Mouse (Mus musculus) limb, embryonic 11.5 days (tissue): ENCODE measurements around the gene Akr1d1. TPM values are rescaled to one million over a fixed set of nuclear protein-coding genes. Genes with fewer than 3 reads are reported as not detected.
A peak's percentile ranks its signal among the peaks of the same experiment; 100 is the strongest.

ENCODE experiments used
- ATAC-seq: fragments of 200-750 bp; cut with Nextera tagmentation; 2 replicates; pipeline ENCODE4 v1.8.0; 2017; ENCODE audit warnings: low read depth; ENCODE audit not compliant: insufficient number of reproducible peaks, low FRiP score, low TSS enrichment
- DNase-seq: peaks from one replicate; pipeline ENCODE4 v3.0.0-alpha.2; 2015; ENCODE audit warnings: low spot score
- H3K27ac ChIP-seq: fragments of 300-500 bp; sonication (generic); replicated peaks from 2 replicates; pipeline ENCODE4 v1.5.1; 2014; ENCODE audit warnings: low read depth, mild to moderate bottlenecking, low read length
- H3K27me3 ChIP-seq: fragments of 300-500 bp; sonication (generic); 2 replicates; pipeline ENCODE4 v1.6.1; 2014; ENCODE audit warnings: mild to moderate bottlenecking, low read length, mixed read lengths; ENCODE audit not compliant: control insufficient read depth, insufficient read depth
- H3K36me3 ChIP-seq: fragments of 300-500 bp; sonication (generic); 2 replicates; pipeline ENCODE4 v1.6.1; 2014; ENCODE audit warnings: mild to moderate bottlenecking, low read length, moderate library complexity, mixed read lengths; ENCODE audit not compliant: control insufficient read depth, insufficient read depth
- H3K4me1 ChIP-seq: fragments of 300-500 bp; sonication (generic); 2 replicates; pipeline ENCODE4 v1.6.1; 2014; ENCODE audit warnings: low read length, mixed read lengths; ENCODE audit not compliant: control insufficient read depth, insufficient read depth
- H3K4me2 ChIP-seq: fragments of 300-500 bp; sonication (generic); 2 replicates; pipeline ENCODE4 v1.6.1; 2014; ENCODE audit warnings: low read depth, mild to moderate bottlenecking, moderate library complexity; ENCODE audit not compliant: severe bottlenecking
- H3K4me3 ChIP-seq: fragments of 300-500 bp; sonication (generic); 2 replicates; pipeline ENCODE4 v1.5.1; 2014; ENCODE audit warnings: low read depth, low read length
- H3K9ac ChIP-seq: fragments of 300-500 bp; sonication (generic); 2 replicates; pipeline ENCODE4 v1.6.1; 2014; ENCODE audit warnings: mild to moderate bottlenecking, low read length
- H3K9me3 ChIP-seq: fragments of 300-500 bp; sonication (generic); 2 replicates; pipeline ENCODE4 v1.6.1; 2016; ENCODE audit warnings: low read length; ENCODE audit not compliant: control insufficient read depth
- WGBS: fragments of 180-500 bp; shearing (Covaris S2); extraction: QIAGEN DNeasy Blood & Tissue Kit; methylation state at CpG from one replicate; pipeline ENCODE4 v1.1.7; 2014; 5-methylcytosine and 5-hydroxymethylcytosine counted together
- polyA plus RNA-seq: library from polyadenylated mRNA; unstranded; fragments of >200 nt; fragmentation: Nextera tagmentation; extraction: Ambion mirVana; gene quantifications from 2 replicates; pipeline ENCODE4 v1.2.1, GENCODE M21; 2014

Akr1d1 gene
- polyA plus RNA-seq, 1 experiment from 2014 or later, result not detected

DNA sequence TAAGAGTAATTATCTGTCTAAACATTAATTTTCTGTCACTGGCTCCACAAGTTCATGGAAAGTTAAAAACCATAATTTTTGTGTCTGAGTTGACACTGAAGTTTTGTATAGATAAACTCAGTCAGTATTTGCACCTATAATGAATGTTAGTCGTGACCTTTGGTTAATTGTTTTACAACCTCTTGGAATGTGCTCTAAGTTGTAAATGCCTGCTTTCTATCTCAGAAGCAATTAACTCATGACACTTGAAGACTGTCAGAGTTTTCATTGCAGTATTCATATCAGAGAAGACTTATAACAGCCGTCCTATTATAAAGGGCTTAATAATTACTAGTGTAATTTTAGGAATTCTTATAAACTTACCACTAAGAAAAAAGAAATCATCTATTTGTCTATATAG is 43.0 kb downstream of the Akr1d1 start:
- ATAC-seq, result no peak

DNA sequence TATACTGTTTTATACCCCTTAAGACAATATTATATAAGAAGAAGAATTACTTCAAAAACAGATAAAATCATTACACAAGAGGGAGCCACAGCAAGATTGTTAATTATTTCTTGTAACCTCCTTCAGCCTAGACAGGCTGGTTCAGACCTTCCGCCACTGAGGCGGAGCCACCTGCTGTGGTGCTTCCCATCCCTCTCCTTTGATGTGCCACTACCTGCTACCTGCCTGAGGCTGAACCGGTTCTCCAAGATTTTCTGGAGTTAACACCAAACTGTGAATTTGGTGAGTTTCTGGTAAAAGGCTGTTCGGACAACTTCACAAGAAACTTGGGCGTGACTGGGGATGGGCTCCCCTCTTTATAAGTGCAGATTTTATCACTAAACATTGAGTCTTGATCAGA is 50.5 kb downstream of the Akr1d1 start:
- ATAC-seq (no peak), DNase-seq (no peak)
- Histone ChIP-seq H3K4me2 (no peak overlapping the region), H3K9me3 (no peaks in the 10 kb centered on the region), H3K4me1 (no peaks in the 10 kb centered on the region), H3K27ac (no peak overlapping the region), H3K4me3 (no peak overlapping the region), H3K27me3 (no peaks in the 10 kb centered on the region), H3K36me3 (no peaks in the 10 kb centered on the region), H3K9ac (no peak overlapping the region)
- 55% methylated on average over 5 of the region's 5 CpGs for WGBS

More for the DNA sequence above, 43.0 kb downstream of the Akr1d1 start:
- H3K27me3 ChIP-seq, result no peaks in the 10 kb centered on the region
- H3K4me2 ChIP-seq, result no peak overlapping the region
- WGBS, result 11% methylated on average over 2 of the region's 2 CpGs
- no peaks in the 10 kb centered on the region for H3K36me3 ChIP-seq
- no peaks in the 10 kb centered on the region for H3K9me3 ChIP-seq
- no peaks in the 10 kb centered on the region for H3K4me1 ChIP-seq
- H3K4me3 ChIP-seq, result no peak overlapping the region
- DNase-seq, result no peak
- no peak overlapping the region for H3K27ac ChIP-seq
- no peak overlapping the region for H3K9ac ChIP-seq

DNA sequence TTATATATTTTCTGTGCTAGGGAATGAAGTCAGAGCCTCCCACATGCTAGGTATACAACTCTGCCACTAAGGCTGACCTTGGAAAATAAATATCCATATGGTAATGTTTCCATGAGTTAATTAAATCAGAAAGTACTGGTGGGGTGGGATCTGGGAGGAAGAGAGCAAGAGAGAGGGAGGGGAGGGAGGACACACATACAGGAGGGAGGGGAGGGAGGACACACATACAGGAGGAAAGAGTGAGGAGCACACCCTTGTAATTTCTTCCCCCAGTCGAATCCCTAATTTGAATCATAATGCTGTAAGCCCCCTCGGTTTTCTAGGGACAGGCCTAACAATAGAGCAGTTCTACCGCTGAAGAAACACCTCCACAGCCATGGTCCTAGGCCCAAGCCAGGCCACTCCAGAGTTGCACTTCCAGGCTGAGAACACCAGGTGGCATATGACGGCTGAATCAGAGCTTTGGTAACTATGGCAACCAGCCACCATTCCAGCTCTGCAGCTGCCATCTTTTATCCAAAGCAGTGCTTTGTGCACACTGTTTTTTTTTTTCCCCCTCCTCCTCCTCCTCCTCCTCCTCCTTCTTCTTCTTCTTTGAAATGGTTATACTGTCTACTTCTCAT is 59.5 kb downstream of the Akr1d1 start:
- Histone ChIP-seq H3K27ac (no peak overlapping the region), H3K4me3 (no peak overlapping the region), H3K27me3 (no peaks in the 10 kb centered on the region), H3K9me3 (no peaks in the 10 kb centered on the region), H3K9ac (no peak overlapping the region), H3K4me1 (0 out of 2 replicates have a peak, but pooled peaks cover 3% of the 10 kb centered on the region), H3K36me3 (no peaks in the 10 kb centered on the region), H3K4me2 (no peak overlapping the region)
- WGBS, result 23% methylated on average over 4 of the region's 4 CpGs
- DNase-seq (peak; percentile 82), ATAC-seq (peak; percentile 68)

DNA sequence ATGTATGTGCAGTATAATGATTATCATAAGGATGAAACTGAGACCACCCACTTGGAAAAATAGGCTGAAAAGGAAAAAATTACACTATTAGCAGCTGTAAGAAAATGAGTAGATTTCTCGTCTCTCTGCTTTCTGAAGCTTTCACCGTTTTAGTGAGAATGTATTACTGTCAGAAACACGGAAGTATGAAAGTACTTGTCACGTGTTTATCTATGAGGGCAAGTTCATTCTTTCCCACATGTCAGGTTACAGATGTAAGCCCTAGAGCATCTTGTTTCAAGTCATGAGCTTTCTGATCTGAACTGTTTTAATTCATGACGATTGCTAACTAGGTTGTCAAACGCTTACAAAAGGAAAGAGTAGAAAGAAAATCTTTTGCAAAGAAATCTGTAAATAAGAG is 60.8 kb downstream of the Akr1d1 start:
- WGBS, result 88% methylated on average over 6 of the region's 6 CpGs
- no peaks in the 10 kb centered on the region for H3K9me3 ChIP-seq
- no peak for ATAC-seq
- H3K4me1 ChIP-seq, result 0 out of 2 replicates have a peak, but pooled peaks cover 3% of the 10 kb centered on the region
- H3K36me3 ChIP-seq, result no peaks in the 10 kb centered on the region
- H3K27ac ChIP-seq, result no peak overlapping the region
- no peak for DNase-seq
- no peak overlapping the region for H3K4me3 ChIP-seq
- H3K27me3 ChIP-seq, result no peaks in the 10 kb centered on the region
- H3K4me2 ChIP-seq, result no peak overlapping the region
- H3K9ac ChIP-seq, result no peak overlapping the region

DNA sequence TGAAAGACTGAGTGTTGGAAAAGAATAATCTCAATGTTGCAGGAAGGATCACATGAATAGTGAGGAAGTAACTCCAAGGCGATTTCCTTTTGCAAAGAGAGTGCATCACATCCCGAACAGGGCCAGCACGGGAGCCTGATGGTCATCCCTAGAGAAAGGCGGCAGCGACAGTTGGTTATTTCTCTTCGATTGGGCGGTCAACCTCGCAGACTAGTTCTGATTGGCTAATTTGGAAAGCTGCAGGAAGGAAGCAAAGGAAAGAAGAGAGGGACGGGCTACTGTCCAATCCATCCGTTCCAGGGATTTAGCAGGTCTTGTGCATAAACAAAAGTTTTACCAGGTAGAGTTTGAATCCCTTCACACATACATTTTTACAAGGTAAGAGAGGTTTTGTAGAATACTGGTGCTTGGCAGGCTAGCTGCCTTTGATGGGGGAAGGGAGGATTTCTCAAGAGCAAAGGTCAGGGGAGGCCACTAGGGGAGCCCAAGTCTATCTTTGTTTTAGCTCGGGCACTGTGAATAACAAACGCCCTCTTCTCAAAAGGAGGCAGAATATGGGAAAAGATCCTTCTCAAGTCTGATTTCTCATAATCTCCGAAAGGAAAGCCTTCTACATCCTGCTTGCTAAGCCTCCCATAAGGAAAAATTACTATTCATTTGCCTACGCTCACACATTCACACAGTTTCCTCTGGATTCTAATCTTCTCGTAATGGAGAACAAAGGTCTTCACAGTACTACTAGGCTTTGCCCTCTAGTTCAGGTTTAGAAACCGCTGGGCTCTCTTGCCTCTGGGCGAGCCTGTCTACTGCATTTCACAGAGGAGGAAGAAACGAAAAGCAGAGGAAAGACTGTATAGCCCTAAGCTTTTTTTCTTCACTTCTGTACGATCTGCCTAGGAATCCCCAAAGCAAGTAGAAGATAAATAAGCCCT is 62.4 kb downstream of the Akr1d1 start:
- no peak overlapping the region for H3K9ac ChIP-seq
- DNase-seq, result peak; percentile 61
- no peaks in the 10 kb centered on the region for H3K9me3 ChIP-seq
- H3K36me3 ChIP-seq, result no peaks in the 10 kb centered on the region
- ATAC-seq, result no peak
- no peak overlapping the region for H3K4me2 ChIP-seq
- H3K27me3 ChIP-seq, result no peaks in the 10 kb centered on the region
- H3K4me3 ChIP-seq, result no peak overlapping the region
- 0 out of 2 replicates have a peak, but pooled peaks cover 3% of the 10 kb centered on the region for H3K4me1 ChIP-seq
- WGBS, result 70% methylated on average over 19 of the region's 19 CpGs
- H3K27ac ChIP-seq, result no peak overlapping the region

DNA sequence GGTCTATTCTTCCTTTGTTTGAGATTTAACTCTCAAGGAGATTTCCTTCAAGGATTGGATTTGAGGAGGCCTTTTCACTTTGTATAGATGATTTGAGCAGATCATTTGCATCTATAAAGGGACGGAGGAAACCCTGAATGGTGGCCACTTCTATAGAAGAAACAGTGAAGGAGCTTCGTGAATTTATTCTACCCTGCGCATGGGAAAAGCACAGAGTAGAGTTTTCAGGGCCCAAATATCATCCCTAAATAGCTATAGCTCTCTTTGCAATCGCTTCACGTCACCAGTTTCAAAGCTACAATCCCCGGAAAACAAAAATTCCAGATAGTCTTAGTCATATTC is 63.0 kb downstream of the Akr1d1 start:
- Histone ChIP-seq H3K27ac (no peak overlapping the region), H3K9ac (no peak overlapping the region), H3K4me2 (no peak overlapping the region)

DNA sequence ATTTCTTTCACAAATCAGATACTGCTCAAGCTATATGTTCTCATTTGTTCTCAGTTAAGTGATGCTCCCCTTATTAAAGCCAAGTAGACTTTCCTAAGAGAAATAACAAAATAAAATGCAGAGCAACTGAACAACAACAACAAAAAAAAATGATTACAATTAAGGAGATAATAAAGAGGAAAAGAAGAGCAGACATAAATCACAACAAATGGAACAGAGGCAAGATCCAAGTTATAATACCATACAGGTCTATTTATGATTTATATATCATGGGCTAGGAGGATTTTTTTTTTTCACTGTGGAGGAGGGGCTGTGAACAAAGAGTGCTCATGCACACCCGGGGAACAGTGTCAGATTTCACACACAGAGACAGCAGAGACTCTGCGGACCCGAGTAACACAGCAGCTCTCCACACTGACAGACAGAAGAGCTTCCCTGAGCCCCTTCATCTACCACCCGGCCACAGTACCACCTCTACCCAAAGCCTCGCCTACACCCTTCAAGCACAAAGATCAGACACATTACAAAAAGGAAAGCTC is 63.6 kb downstream of the Akr1d1 start:
- Histone ChIP-seq H3K9me3 (no peaks in the 10 kb centered on the region), H3K4me2 (no peak overlapping the region), H3K36me3 (no peaks in the 10 kb centered on the region), H3K27ac (no peak overlapping the region), H3K9ac (no peak overlapping the region), H3K4me3 (no peak overlapping the region), H3K4me1 (0 out of 2 replicates have a peak, but pooled peaks cover 3% of the 10 kb centered on the region), H3K27me3 (no peaks in the 10 kb centered on the region)
- WGBS, result 15% methylated on average over 5 of the region's 5 CpGs
- DNase-seq (peak; percentile 32), ATAC-seq (no peak)

More for the DNA sequence above, 63.0 kb downstream of the Akr1d1 start:
- 79% methylated on average over 6 of the region's 6 CpGs for WGBS
- H3K4me3 ChIP-seq, result no peak overlapping the region
- no peaks in the 10 kb centered on the region for H3K9me3 ChIP-seq
- H3K27me3 ChIP-seq, result no peaks in the 10 kb centered on the region
- H3K36me3 ChIP-seq, result no peaks in the 10 kb centered on the region
- ATAC-seq, result no peak
- no peak for DNase-seq
- 0 out of 2 replicates have a peak, but pooled peaks cover 3% of the 10 kb centered on the region for H3K4me1 ChIP-seq

DNA sequence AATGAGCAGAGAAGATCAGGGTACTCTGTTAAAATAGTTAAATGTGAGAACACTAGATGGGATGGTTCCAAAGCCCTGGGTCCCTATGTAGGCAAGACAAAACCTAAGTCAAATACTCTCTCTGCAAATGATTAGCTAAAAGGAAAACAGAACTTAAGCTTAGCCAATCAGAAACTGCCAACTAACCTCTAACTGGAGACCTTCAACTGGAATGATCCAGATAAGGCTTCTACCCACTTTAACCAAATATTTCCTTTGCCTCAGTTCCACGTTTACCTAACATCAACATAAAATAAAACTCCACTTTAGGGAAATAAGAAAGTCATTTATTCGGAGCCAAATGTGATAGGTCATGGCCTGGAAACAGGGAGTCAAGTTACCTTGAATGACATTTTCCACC is 67.1 kb downstream of the Akr1d1 start:
- H3K9ac ChIP-seq, result no peak overlapping the region
- 0 out of 2 replicates have a peak, but pooled peaks cover 3% of the 10 kb centered on the region for H3K4me1 ChIP-seq
- H3K36me3 ChIP-seq, result no peaks in the 10 kb centered on the region
- no peak overlapping the region for H3K4me2 ChIP-seq
- no peak for DNase-seq
- no peak overlapping the region for H3K27ac ChIP-seq
- ATAC-seq, result no peak
- H3K27me3 ChIP-seq, result no peaks in the 10 kb centered on the region
- H3K4me3 ChIP-seq, result no peak overlapping the region
- no peaks in the 10 kb centered on the region for H3K9me3 ChIP-seq
- 51% methylated on average over 2 of the region's 2 CpGs for WGBS
